Comparison of ENCODE assay signal across 15 mouse cellular contexts in the genomic region with DNA sequence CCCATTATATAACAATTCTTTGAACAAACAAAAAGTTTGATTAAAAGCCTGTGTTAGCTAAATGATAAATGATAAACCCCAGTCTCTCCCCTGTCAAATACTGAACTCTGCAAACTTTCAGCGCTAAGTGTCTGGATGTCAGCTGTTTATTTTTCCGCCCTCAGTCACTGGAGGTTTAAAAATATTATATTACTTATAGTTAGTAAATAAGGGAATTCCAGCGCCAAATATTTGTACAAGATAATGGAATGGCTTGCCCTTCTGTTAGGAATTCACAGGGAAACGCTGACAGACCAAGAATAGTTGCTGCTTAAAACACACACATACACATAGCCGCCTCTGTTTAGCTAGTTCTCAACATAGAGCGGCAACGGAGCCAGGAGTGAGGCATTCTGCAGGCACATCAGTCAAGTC. TPM values are rescaled to one million over a fixed set of nuclear protein-coding genes. Genes with fewer than 3 reads are reported as not detected.
DNase-seq lines count a peak whose midpoint lies in the region; ATAC-seq and TF ChIP-seq lines count a peak whose summit lies in the region.
"Had no signal": no experiment of that assay in that cellular context is flagged by ENCODE, and none has a peak within 500 bp of the region (broad histone marks: within the 10 kb centered on the region; RNA-seq: fewer than 3 reads in every experiment).

No protein-coding gene starts in this region.

- intact Hi-C loops in heart, adult 2 months (cut with DNase I), result no loop called here

- H3K79me2 ChIP-seq in heart, adult 2 months (replicated peaks; ENCODE audit: control insufficient read depth, insufficient read depth, low read length), result no peaks in the 10 kb centered on the region

- no peaks in the 10 kb centered on the region for H3K9me3 ChIP-seq in kidney, embryonic 14.5 days (ENCODE audit: control insufficient read depth, low read length)
- no peaks in the 10 kb centered on the region for H3K9me3 ChIP-seq in lung, embryonic 15.5 days
- H3K9me3 ChIP-seq in stomach, embryonic 15.5 days, result no peaks in the 10 kb centered on the region
- H3K9me3 ChIP-seq: forebrain, embryonic 13.5 days; hindbrain, embryonic 15.5 days had no signal

- peaks cover 2% of the 10 kb centered on the region; the same call in 1 of the 2 replicates for H3K36me3 ChIP-seq in heart, adult 2 months (ENCODE audit: control insufficient read depth, insufficient read depth, low read length)
- H3K36me3 ChIP-seq in kidney, embryonic 14.5 days (ENCODE audit: control insufficient read depth, insufficient read depth, low read length), result no peaks in the 10 kb centered on the region
- no peaks in the 10 kb centered on the region for H3K36me3 ChIP-seq in lung, embryonic 15.5 days
- H3K36me3 ChIP-seq in stomach, embryonic 15.5 days, result no peaks in the 10 kb centered on the region
- H3K36me3 ChIP-seq: hindbrain, embryonic 15.5 days had no signal

- no peak for DNase-seq in heart, adult 2 months
- no peak for DNase-seq in heart, adult 18-20 months
- DNase-seq in kidney, postnatal 25 days, result no peak
- no peak for DNase-seq in lung, postnatal 4 days
- no peak for DNase-seq in cerebellum, adult 2 months
- DNase-seq: cerebellum, adult 8-10 months; layer of hippocampus, postnatal 36 days; thymus, postnatal 36 days had no signal

- peaks cover 1% of the 10 kb centered on the region for H3K4me1 ChIP-seq in heart, adult 2 months (ENCODE audit: control insufficient read depth, insufficient read depth, low read length)
- H3K4me1 ChIP-seq in kidney, embryonic 14.5 days (ENCODE audit: control insufficient read depth, insufficient read depth, low read length), result peaks cover 13% of the 10 kb centered on the region
- H3K4me1 ChIP-seq in lung, embryonic 15.5 days, result peaks cover 13% of the 10 kb centered on the region
- H3K4me1 ChIP-seq in stomach, embryonic 15.5 days, result peaks cover 9% of the 10 kb centered on the region
- no peaks in the 10 kb centered on the region for H3K4me1 ChIP-seq in cerebellum, adult 2 months (ENCODE audit: control insufficient read depth, insufficient read depth, low read length)
- H3K4me1 ChIP-seq: forebrain, embryonic 13.5 days; hindbrain, embryonic 15.5 days had no signal

- H3K9ac ChIP-seq in heart, adult 2 months (ENCODE audit: low read depth, low read length), result no peak overlapping the region
- no peak overlapping the region for H3K9ac ChIP-seq in kidney, embryonic 14.5 days (ENCODE audit: low read depth, low read length)
- no peak overlapping the region for H3K9ac ChIP-seq in lung, embryonic 15.5 days
- H3K9ac ChIP-seq in stomach, embryonic 15.5 days, result no peak overlapping the region
- H3K9ac ChIP-seq: forebrain, embryonic 13.5 days; hindbrain, embryonic 15.5 days had no signal

- no peak for TF ChIP-seq CTCF in heart, adult 2 months (IDR thresholded peaks at IDR 0.05)
- no peak for TF ChIP-seq CTCF in cerebellum, adult 2 months (IDR thresholded peaks at IDR 0.05; ENCODE audit: borderline replicate concordance, insufficient read depth, low read depth, low read length)

- H3K4me3 ChIP-seq in heart, adult 2 months, result peak overlapping the region; percentile 2; the same call in 1 of the 2 replicates
- H3K4me3 ChIP-seq in kidney, embryonic 14.5 days (ENCODE audit: low read length), result no peak overlapping the region
- H3K4me3 ChIP-seq in lung, embryonic 15.5 days, result 0 out of 2 replicates have a peak overlapping the region, but pooled peaks have one; percentile 1
- no peak overlapping the region for H3K4me3 ChIP-seq in stomach, embryonic 15.5 days (replicated peaks)
- no peak overlapping the region for H3K4me3 ChIP-seq in cerebellum, adult 2 months (replicated peaks; ENCODE audit: insufficient read depth, low read depth, low read length)
- H3K4me3 ChIP-seq: forebrain, embryonic 13.5 days; hindbrain, embryonic 15.5 days had no signal

- TF ChIP-seq POLR2A in heart, adult 2 months (IDR thresholded peaks at IDR 0.05; ENCODE audit: insufficient read depth, low read depth, low read length), result no peak
- TF ChIP-seq POLR2A in cerebellum, adult 2 months (IDR thresholded peaks at IDR 0.05; ENCODE audit: borderline replicate concordance, insufficient read depth, low read length), result no peak

- peak overlapping the region; percentile 34; the same call in 1 of the 2 replicates for H3K4me2 ChIP-seq in kidney, embryonic 14.5 days (replicated peaks; ENCODE audit: low read depth, low read length)
- H3K4me2 ChIP-seq in lung, embryonic 15.5 days, result peak overlapping the region; percentile 42
- H3K4me2 ChIP-seq in stomach, embryonic 15.5 days, result peak overlapping the region; percentile 39
- H3K4me2 ChIP-seq: forebrain, embryonic 13.5 days; hindbrain, embryonic 15.5 days had no signal

- peak; percentile 59 for ATAC-seq in kidney, embryonic 14.5 days (ENCODE audit: low FRiP score, low TSS enrichment)
- ATAC-seq in lung, embryonic 15.5 days (ENCODE audit: borderline replicate concordance, extremely low read depth, low FRiP score, low TSS enrichment), result no peak
- peak; percentile 91 for ATAC-seq in stomach, embryonic 15.5 days (ENCODE audit: insufficient read depth, low FRiP score, low read depth)
- ATAC-seq: forebrain, embryonic 13.5 days had no signal

- no peaks in the 10 kb centered on the region for H3K27me3 ChIP-seq in heart, adult 2 months (ENCODE audit: control insufficient read depth, insufficient read depth, low read length)
- no peaks in the 10 kb centered on the region for H3K27me3 ChIP-seq in kidney, embryonic 14.5 days (ENCODE audit: control insufficient read depth, insufficient read depth, low read length)
- no peaks in the 10 kb centered on the region for H3K27me3 ChIP-seq in lung, embryonic 15.5 days
- no peaks in the 10 kb centered on the region for H3K27me3 ChIP-seq in stomach, embryonic 15.5 days (replicated peaks)
- H3K27me3 ChIP-seq in cerebellum, adult 2 months (ENCODE audit: control insufficient read depth, insufficient read depth, low read length), result no peaks in the 10 kb centered on the region
- H3K27me3 ChIP-seq: CH12.LX; forebrain, embryonic 13.5 days; hindbrain, embryonic 15.5 days had no signal

- 26% methylated on average over 7 of the region's 7 CpGs for WGBS in heart, adult 2 months
- WGBS in kidney, embryonic 14.5 days, result 53% methylated on average over 7 of the region's 7 CpGs
- 11% methylated on average over 7 of the region's 7 CpGs for WGBS in lung, embryonic 15.5 days
- 20% methylated on average over 7 of the region's 7 CpGs for WGBS in stomach, embryonic 15.5 days
- 85% methylated on average over 7 of the region's 7 CpGs for WGBS in cerebellum, adult 2 months

- no peak for TF ChIP-seq EP300 in heart, adult 2 months (IDR thresholded peaks at IDR 0.05; ENCODE audit: insufficient read depth, low read depth, low read length)

- peak overlapping the region; percentile 24 for H3K27ac ChIP-seq in heart, adult 2 months
- peak overlapping the region; percentile 78; the same call in 1 of the 2 replicates for H3K27ac ChIP-seq in kidney, embryonic 14.5 days (ENCODE audit: low read depth, low read length)
- H3K27ac ChIP-seq in lung, embryonic 15.5 days, result peak overlapping the region; percentile 57; the same call in 1 of the 2 replicates
- peak overlapping the region; percentile 71 for H3K27ac ChIP-seq in stomach, embryonic 15.5 days
- no peak overlapping the region for H3K27ac ChIP-seq in cerebellum, adult 2 months (ENCODE audit: insufficient read depth, low read length)
- H3K27ac ChIP-seq: forebrain, embryonic 13.5 days; hindbrain, embryonic 15.5 days had no signal

RNA-seq across cellular contexts. Expression of gene Tspan12, which starts 29.6 kb away (rescaled TPM):
- total RNA-seq in heart, adult 2 months (2021), result 10 to 100 TPM; 65.3 to 79.0 TPM
- 18.6 and 38.2 TPM in 2 replicates for polyA plus RNA-seq in heart, adult 2 months (2012; rRNA removed)
- total RNA-seq in heart, adult 18-20 months (2021), result 10 to 100 TPM; 75.8 to 82.4 TPM
- polyA plus RNA-seq in kidney, embryonic 14.5 days (2014; fragmentation: Nextera tagmentation; extraction: Ambion mirVana), result 52.2 and 61.8 TPM in 2 replicates
- 53.1 and 56.2 TPM in 2 replicates for polyA plus RNA-seq in lung, embryonic 15.5 days (2015; fragmentation: Nextera tagmentation; extraction: Ambion mirVana)
- 73.1 and 76.7 TPM in 2 replicates for polyA plus RNA-seq in stomach, embryonic 15.5 days (2015; fragmentation: Nextera tagmentation; extraction: Ambion mirVana)
- 17.2 and 17.8 TPM in 2 replicates for polyA plus RNA-seq in cerebellum, adult 2 months (2012; rRNA removed)
- total RNA-seq: CH12.LX; neutrophil, adult 5-6 weeks had no signal

Comparison
In these comparisons a context has a peak if more than half of its experiments do, and no peak if none do; other contexts are left out.
1. H3K4me3 ChIP-seq: peak in heart, adult 2 months (single experiment) and lung, embryonic 15.5 days (single experiment); none in kidney, embryonic 14.5 days (single experiment), stomach, embryonic 15.5 days (single experiment) and cerebellum, adult 2 months (single experiment).
2. Peak in every context shown above with its lines, with median percentiles within 50 percentile points of each other: H3K4me2 ChIP-seq.